Mouse (Mus musculus): Measurements from ENCODE around the gene Myl6b.
"Not testable (repeated sequence)": the region's sequence is repeated elsewhere in the genome, so short reads cannot be mapped to it uniquely, and the experiment has no call there.

The Myl6b gene

GRCm38 (mm10) chr10:128516677-128517076, 18.2 kb upstream of the Myl6b start:
- no peak for DNase-seq

GRCm38 (mm10) chr10:128516029-128516428, 17.5 kb upstream of the Myl6b start:
- no peak for DNase-seq

- DNase-seq = no peak
Observed at GRCm38 (mm10) chr10:128515044-128515443, 16.6 kb upstream of the Myl6b start.

GRCm38 (mm10) chr10:128511761-128512160, 13.3 kb upstream of the Myl6b start:
- DNase-seq = no peak

GRCm38 (mm10) chr10:128511189-128511588, 12.7 kb upstream of the Myl6b start:
- DNase-seq = no peak

- DNase-seq = no peak
Observed at GRCm38 (mm10) chr10:128510301-128510700, 11.8 kb upstream of the Myl6b start.

GRCm38 (mm10) chr10:128509831-128510230, 11.3 kb upstream of the Myl6b start:
- DNase-seq = no peak

- no peak for DNase-seq
Observed at GRCm38 (mm10) chr10:128509203-128509602, 10.7 kb upstream of the Myl6b start.

GRCm38 (mm10) chr10:128508260-128508659, 9.8 kb upstream of the Myl6b start:
- no peak for DNase-seq

GRCm38 (mm10) chr10:128505974-128506373, 7.5 kb upstream of the Myl6b start:
- no peak for DNase-seq

- DNase-seq = not testable (repeated sequence)
Observed at GRCm38 (mm10) chr10:128505371-128505667, 6.8 kb upstream of the Myl6b start.

- DNase-seq = no peak
Observed at GRCm38 (mm10) chr10:128504641-128505370, 6.3 kb upstream of the Myl6b start.

- no peak for DNase-seq
Observed at GRCm38 (mm10) chr10:128504012-128504411, 5.5 kb upstream of the Myl6b start.

- no peak for DNase-seq
Observed at GRCm38 (mm10) chr10:128503532-128503931, 5.0 kb upstream of the Myl6b start.

- DNase-seq = no peak
Observed at GRCm38 (mm10) chr10:128502341-128502740, 3.9 kb upstream of the Myl6b start.

- DNase-seq = peak; percentile 65
Observed at GRCm38 (mm10) chr10:128499116-128499671, 709 bp upstream of the Myl6b start.

GRCm38 (mm10) chr10:128497134-128497737, 1.2 kb downstream of the Myl6b start:
- no peak for DNase-seq

GRCm38 (mm10) chr10:128496509-128497077, 1.9 kb downstream of the Myl6b start:
- DNase-seq = no peak

GRCm38 (mm10) chr10:128495903-128496302, 2.6 kb downstream of the Myl6b start:
- DNase-seq = no peak

GRCm38 (mm10) chr10:128495270-128495669, 3.2 kb downstream of the Myl6b start:
- DNase-seq = no peak

GRCm38 (mm10) chr10:128494667-128495245, 3.7 kb downstream of the Myl6b start:
- no peak for DNase-seq

GRCm38 (mm10) chr10:128493695-128494666, 4.5 kb downstream of the Myl6b start, which contains the start of gene Myl6:
Gene Myl6, minus strand, starts transcription at chr10:128494145.
- DNase-seq = peak; percentile 99

All from right cerebral cortex, postnatal 4 days (tissue).